Mouse (Mus musculus) kidney, adult 8-10 months (tissue): Measurements from ENCODE around the gene Zfp704.
A peak's percentile ranks its signal among the peaks of the same experiment; 100 is the strongest.

Experiments used
- DNase-seq, 2 experiments: peaks; one replicate each; pipeline ENCODE4 v3.0.0; 2022

Gene Zfp704

DNA sequence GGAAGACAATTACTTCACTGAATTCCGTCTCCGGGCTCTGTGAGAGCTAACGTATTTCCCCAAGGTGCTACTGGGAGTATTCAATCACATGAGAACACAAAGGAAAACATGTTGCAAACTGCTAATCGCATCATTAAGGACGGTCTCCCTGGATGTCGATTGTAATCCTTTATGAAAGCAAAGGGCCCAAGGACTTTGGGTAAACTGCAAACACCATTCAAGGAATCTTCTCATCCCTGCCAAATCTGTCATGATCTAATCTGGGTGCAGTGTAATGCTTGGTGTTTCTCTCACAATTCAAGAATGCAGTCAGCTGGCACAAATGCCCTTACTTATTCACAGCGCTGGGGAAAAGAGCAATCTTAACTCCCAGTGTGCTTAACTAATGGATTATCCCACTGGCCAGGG is 96.2 kb downstream of the Zfp704 start:
- DNase-seq, result peak in 1 of 2 experiments; percentile 46

DNA sequence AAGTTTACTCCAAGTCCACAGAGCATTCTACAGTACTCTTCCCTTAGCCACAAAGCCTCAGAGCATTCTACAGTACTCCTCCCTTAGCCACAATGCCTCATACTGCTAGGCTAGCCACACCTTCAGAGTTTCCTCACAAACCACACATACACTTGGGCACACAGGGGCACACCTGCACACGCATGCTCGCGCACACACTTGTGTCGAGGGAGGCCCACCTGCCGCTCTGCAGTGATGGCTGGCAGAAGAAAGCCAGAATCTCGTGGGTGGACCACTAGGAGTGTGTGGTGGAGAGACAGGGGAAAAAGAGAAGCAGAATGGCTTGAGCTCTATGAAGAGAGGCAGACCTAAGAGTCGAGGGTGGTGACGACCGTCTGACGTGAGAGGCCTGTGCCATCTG is 97.7 kb downstream of the Zfp704 start:
- no peak for DNase-seq

DNA sequence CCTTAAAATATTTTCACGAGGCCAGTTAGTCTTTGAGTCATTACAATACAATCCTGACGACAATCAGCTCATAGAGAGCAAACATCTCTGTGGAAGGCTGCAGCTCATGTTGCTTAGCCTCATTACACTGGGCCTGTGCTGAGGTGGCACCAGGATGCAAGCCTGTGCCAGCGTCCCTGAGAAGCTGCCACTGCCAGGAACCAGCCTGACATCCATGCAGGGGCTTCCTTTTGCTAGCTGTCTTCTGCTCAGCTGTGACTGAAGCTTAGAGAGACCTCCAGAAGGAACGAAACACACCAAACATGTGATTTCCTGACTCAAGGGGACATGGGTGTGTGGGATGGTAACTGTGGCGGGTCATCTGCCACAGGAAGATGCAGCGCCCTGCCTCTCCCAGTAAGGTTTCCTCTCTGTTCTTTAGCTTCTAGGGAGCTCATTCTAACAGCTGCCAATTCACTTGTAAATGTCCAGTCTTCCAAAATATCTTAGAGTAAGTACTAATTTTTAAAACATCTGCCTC is 104.1 kb downstream of the Zfp704 start:
- no peak for DNase-seq

DNA sequence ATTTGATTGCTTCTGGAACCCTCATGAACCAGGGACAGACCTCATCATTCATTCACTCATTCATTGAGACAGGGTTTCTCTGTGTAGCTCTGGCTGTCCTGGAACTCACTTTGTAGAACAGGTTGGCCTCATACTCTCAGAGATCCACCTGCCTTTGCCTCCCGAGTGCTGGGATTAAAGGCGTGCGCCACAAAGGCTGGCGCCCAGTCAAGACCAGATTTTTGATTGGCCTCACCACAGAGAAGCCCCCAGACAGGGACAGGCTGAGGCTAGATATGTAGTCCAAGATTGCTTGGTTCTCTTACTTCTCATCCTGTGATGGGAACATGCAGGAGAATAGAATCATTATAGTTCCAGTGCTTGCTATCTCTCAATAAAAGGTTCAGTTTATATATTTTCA is 105.5 kb downstream of the Zfp704 start:
- no peak for DNase-seq

DNA sequence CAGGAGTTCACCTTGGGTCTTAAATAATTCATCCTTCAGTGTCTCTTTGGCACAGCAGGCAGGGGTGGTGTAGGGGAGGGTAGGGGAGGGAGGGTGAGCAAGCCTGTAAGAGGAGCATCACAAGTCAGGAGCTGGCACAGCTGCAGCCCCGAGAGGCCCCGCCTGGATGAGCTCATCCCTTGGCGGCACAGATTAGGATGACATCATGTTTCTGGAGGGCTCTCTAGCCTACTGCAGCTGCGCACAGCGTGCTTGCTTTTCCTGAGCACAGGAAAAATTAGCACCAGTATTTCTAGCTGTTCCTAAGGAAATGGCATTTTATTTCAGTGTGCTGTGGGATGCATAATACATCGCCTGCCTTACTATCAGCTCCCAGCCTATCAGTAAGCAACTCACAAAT is 109.2 kb downstream of the Zfp704 start:
- peak; percentile 82 to 83 for DNase-seq

DNA sequence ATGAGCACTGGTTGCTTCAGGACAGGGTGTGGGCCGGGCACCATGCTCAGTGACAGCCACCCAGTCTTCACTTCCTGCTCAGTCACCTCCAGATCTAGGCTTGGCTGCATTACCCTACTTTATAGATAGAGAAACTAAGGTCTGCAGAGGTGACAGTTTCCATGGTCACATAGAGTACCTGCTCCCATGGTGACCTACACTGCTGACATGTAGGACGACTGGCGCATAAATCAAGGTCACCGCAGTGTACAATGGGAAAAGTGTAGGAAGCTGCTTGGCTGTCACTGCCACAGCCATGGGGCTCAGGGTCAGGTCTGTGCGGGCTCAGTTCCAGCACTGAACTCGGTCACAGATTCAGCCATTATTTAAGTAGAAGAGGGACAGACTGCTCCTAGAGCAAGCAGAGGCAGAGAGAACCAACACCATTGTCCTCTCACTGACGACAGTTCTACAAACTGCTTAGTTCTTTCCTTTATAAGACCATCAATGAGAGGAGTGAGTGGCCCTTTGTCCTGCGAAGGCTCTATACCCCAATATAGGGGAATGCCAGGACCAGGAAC is 109.8 kb downstream of the Zfp704 start:
- no peak for DNase-seq

DNA sequence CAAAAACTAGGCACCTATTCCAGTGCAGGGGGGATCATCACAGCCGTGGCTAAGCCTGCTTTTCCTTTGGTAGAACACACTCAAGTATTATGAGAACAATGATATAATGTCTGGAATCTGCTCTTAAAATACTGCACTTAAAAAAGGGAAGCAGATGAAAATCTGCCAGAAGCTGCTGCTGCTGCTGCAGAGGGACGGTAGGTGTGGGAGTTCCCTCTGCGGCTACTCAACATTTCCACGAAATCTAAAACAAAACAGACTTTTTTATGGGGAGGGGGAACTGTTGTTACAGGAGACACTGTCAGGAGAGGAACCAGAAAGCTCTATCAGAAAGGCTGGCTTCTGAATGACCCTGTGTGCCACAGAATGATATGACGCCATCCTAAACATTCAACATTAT is 110.4 kb downstream of the Zfp704 start:
- DNase-seq, result no peak

DNA sequence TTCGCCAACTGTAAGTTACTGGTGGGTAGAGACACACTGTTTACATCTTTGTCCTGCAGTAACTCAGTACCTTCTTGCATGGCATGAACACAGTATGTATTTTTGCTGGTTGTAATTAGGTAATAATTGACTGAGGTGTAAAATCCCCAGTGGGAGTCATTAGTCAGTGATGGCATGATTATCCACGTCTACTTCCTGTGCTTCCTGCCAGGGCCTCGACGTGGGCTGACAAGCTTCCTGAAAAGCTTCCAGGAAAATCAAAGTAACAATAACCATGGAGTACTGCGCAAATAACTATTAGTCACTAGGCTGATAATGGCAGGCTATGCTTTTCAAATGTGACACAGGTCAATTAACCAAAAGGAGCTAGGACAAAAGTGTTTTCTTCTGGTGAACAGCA is 112.6 kb downstream of the Zfp704 start:
- no peak for DNase-seq

DNA sequence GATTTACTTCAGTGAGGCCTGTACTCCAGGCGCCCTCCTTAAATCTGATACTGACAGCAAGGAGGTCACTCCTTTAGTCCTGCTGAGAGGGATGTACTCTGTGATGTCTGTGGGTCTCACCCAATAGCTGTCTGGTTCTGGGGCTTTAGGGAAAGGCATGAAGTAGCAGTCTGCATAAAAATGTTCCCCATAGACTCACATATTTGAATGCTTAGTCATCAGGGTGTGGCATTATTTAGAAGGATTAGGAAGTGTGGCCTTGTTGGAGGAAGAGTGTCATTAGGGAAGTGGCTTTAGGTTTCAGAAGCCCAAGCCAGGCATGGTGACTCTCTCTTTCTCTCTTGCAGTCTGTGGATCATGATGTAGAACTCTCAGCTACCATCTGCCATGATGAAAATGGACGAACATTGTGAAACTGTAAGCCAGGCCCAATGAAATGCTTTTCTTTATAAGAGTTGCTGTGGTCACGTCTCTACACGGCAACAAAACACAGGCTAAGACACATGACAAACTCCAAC is 118.1 kb downstream of the Zfp704 start:
- DNase-seq, result no peak

DNA sequence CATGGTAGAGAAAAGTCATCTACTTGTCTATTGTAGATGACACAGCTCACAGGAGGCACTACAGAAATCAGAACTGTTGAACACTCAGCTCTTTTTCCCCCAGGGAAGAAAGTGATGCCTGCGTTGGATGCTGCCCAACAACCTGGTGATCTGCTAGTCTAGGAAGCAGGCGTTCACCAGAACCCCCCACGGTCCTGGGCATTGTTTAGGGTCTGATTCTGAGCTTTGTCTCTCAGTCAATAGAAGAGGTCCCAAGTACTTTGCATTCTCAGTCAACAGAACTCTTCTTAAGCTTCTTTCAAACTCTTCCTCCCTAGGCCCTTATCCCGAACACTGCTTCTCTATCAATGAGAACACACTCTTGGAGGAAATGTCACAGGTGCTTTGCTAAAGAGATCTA is 122.2 kb downstream of the Zfp704 start:
- DNase-seq, result no peak

DNA sequence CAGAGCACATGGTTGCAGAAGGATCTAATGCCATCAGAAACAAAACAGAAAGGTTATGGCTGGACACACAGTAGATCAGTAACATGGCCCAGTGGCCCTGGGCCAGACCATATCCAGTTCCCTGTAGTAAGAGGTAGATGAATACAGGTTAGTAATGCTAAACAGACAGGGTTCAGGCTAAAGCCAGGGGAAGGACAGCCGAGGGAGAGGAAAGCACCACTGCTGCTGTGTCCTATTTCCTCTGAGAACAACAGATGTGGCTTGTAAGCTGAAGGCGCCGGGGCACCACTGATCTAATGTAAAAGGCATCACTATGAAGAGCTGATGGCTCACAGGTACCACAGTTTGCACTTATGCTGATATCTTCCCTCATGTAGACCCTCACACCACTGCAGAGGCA is 124.4 kb downstream of the Zfp704 start:
- DNase-seq, result peak in 1 of 2 experiments; percentile 17

DNA sequence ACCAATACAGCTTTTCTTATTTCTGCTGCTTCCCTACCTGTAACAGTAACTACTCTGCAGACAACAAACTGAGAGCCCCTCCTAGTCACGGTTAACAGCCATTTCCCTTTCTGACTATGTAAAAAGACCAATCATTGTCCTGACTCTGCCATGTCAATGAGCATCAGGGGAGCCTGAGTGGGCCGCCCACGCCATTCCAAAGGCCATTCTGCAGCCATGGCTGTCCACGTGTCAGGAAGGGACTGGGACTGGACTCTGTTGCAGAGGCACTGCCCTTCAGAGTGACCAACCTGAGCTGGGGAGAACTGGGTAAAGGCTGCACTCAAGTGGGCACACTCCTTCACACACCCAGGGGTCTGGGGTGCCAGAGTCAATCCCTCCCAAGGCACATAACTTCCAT is 127.9 kb downstream of the Zfp704 start:
- DNase-seq, result no peak

DNA sequence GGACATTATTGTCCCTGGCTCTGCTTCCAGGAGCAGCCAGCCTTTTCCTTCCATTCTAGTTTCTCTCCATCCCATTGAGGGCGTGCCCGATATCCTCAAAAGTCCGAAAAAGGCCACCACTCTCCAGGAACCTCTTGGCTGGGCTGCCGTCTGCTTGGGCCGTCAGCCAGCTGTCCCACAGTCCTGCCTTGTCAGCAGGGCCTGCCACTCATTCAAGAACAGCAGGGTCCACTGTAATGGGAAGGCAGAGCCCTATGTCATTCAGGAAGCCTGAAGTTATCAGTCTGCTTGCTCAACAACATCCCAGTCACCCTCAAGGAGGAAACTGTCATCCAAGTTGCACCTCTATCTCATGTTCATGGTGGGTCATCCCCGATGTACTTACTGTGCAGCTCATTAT is 128.5 kb downstream of the Zfp704 start:
- peak in 1 of 2 experiments; percentile 17 for DNase-seq

DNA sequence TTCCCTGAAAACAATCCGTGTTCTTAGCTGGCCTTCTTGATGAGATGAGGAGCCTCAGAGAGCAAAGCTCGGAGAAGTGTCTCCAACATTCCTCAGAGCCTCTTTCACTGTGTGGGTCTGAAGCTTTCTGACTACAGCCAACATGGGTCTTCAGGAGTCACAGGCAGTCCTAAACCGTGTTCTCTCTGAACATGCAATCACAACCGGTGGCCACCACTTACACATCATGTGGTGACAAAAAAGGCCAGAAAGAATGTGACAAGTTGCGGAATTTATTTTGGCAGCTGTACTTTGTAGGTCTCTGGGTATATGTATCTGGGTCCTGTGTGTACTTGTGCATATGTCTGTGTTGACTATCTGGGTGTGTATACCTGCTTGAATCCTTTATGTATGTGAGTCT is 128.9 kb downstream of the Zfp704 start:
- no peak for DNase-seq

DNA sequence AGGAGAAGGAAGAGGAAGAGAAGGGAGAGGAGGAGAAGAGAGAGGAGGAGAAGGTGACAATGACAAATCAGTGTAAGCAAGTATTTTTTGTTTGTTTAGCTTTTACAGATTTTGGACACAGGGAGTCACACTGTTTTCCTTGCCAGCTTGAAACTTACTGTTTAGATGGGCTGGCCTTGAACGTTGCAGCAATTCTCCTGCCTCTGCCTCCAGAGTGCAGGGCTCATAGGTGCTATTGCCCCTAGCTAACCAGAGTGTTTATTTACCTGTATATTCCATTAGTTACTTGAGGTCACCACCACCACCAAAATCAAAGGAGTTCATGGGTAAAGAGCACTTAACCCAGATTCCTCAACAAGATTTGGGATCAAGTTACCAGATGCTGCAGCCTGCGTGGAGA is 132.5 kb downstream of the Zfp704 start:
- no peak for DNase-seq

DNA sequence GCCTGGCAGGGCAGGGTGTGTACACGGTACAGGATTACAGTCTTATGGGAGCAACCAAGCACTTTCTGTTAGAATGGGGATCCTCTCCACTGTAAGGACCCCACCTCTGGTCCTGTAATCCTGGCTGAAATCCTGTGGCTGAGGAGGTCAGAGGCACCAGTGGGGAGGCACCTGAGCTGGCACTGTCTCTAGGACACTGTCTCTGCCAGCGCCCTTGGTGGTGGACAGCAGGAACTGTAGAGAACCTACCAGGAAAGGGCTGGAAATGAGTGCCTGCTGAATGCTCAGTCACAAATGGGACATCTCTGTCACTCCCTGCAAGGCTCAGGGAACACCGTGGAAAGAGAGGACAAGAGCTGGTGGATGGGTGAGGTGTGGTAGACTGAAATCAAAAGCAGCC is 133.5 kb downstream of the Zfp704 start:
- no peak for DNase-seq

DNA sequence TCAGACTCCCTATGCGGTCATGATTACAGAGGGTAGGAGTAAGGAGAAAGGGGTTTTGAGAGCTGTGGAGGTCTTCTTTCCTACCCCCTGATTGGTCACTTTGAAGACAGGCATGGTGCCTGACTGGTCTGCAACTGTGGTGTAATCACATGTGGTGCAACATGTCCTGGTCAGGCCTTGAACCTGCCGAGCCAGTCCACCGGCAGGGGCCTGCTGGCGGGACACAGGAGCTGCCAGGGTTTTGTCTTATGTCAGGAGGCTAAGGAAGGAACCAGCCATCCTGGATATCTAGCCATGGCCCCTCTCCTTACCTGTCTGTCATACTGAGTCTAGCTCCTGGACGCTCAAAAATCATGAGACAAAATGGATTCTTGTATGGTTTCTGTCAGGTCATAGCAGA is 134.4 kb downstream of the Zfp704 start:
- no peak for DNase-seq

DNA sequence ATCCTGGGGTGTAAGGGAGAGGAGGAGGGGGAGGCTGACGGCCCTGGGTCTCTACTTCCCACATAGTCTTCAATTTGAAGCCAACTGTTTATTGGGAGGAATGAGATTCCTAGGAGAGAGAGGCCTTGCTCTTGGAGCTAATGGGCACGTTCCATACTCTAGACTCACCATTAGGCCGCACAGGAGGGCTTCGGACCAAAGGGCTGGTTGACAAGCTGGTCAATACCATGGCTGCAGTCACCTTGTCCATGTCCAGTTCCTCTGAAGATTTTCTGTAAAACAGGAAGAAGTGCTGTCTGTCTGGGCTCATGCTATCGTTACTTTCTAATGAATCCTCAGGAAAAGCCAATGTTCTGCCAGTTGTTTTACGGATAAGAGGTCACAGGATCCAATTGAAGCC is 135.6 kb downstream of the Zfp704 start:
- DNase-seq, result no peak

DNA sequence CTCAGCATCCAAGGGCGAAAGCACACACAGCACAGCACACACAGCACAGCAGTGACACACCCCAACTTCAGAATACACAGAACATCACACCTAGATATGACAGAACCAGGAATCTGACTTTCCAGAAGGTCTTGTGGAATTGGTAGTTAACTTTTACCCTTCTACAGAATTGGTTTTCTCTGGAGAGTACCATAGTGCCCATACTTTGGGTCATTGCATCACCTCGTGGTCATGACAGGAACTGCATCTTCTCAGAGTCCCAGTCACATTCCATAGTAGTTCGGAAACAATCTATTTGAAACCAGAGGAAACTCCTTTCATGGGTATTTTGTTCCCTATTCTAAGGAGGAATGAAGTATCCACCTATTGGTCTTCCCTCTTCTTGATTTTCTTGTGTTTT is 143.6 kb downstream of the Zfp704 start:
- peak; percentile 24 to 63 for DNase-seq

DNA sequence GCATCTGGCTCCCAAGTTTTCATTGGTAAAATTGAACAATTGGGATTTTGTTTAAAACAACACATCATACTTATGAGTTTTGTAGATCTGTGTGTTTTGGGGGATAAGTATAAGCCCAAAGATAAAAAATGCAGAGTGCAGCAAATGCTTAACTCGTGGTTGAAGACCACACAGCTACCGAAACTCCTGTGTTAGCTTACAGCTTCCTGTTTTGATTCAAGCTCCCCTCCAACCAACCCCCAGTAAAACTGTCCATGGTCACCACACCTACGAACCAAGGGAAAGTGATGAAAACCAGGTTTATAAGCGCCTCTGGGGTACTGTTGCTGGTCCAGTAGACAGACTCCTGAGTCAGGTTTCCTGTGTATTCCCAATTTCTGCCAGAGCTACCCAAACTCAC is 144.2 kb downstream of the Zfp704 start:
- DNase-seq, result no peak

DNA sequence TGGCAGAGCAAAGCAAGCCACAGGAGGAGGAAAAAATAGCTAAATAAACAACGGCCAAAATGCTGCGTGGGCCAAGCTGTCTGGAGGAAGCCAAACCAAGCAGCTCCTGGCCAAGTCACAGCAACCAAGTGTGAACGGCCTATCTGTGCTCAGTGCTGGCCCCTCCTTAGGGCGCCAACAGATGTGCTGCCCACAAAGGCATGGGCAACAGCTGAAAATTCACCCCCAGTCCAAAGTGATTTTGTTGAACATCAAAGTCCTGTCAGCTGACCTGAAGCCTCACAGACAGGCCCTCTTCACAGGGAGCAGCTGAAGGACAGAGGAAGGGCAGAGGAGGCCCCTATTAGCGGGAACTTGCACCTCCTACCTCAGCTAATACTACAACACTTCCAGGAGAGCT is 148.2 kb downstream of the Zfp704 start:
- peak in 1 of 2 experiments; percentile 6 for DNase-seq

DNA sequence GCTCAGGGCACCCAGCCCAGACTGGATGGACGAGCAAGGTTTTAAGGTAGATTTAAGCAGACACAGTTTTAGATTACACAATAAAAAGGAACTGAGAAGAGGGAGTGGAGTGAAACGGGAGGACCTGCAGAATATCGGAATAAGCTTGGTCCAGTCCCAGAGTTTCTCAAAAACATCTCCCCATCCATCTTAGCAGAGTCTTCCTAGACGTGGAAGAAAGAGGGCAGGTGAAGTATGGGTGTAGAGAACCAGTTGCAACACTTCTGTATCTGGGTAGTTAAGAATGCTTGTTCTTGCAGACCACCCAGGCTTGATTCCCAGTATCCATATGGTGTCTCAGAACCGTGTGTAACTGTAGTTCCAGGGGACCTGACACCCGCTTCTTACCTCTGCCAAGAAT is 149.6 kb downstream of the Zfp704 start:
- DNase-seq, result no peak

DNA sequence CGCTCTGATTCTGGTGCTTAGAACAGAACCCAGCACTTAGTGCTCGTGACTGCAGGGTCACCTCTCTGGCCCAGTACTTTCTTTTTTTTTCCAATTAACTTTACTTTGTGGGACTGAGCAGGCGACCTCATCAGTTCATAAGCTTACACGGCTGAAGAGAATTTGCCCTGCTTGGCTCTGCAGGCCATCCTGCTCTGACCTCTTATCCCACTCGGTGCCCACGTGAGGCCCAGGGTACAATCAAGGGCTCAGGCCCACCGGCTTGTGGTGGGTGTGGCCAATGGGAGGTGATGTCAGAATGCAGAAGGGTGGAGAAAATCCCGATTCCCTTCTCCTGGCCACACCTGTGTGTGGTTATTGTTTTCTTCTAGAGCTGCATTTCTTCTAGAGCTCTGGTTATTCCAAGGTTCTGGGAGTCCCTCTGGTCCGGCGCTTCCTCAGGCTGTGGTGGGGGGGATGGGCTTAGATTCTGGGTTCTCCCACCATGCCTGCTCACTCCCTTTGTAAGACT is 153.4 kb downstream of the Zfp704 start:
- DNase-seq, result no peak

DNA sequence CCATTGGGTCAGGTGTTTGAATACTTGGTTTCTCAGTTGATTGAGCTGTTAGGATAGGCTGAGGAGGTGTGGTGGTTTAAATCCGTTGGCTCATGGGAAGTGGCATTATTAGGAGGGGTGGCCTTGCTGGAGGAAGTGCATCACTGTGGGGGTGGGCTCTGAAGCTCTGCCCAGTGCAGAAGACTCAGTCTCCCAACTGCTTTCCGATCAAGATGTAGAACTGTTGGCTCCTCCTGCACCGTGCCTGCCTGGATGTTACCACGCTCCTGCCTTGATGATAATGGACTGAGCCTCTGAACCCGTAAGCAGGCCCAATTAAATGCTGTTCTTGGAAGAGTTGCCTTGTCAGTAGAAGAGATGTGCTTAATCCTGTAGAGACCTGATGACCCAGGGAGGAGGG is 154.5 kb downstream of the Zfp704 start:
- DNase-seq, result no peak
